Mouse (Mus musculus) liver, embryonic 14.5 days (tissue): ENCODE results near the gene Zfp609. TPM values are rescaled to one million over a fixed set of nuclear protein-coding genes. Genes with fewer than 3 reads are reported as not detected.

Experiments
- ATAC-seq: fragments of 200-750 bp; cut with Nextera tagmentation; 2 replicates; pipeline ENCODE4 v1.8.0; 2017; ENCODE audit warnings: moderate number of reproducible peaks, mild to moderate bottlenecking, moderate library complexity; ENCODE audit not compliant: insufficient read depth
- DNase-seq, 3 experiments: peaks; one replicate each; pipeline ENCODE4 v3.0.0-alpha.2; 2012 to 2013; ENCODE audit warnings: low read depth in 3 of 3, low spot score in 3 of 3
- H3K27ac ChIP-seq: fragments of 300-500 bp; sonication (generic); 2 replicates; pipeline ENCODE4 v1.5.1; 2014; ENCODE audit warnings: moderate library complexity, mild to moderate bottlenecking, control low read depth, inconsistent platforms
- H3K27me3 ChIP-seq: fragments of 300-500 bp; sonication (generic); 2 replicates; pipeline ENCODE4 v1.6.1; 2014; ENCODE audit warnings: mild to moderate bottlenecking, low read length, moderate library complexity; ENCODE audit not compliant: control insufficient read depth, insufficient read depth
- H3K36me3 ChIP-seq: fragments of 300-500 bp; sonication (generic); replicated peaks from 2 replicates; pipeline ENCODE4 v1.6.1; 2014; ENCODE audit warnings: low read depth; ENCODE audit not compliant: control insufficient read depth, insufficient read depth
- H3K4me1 ChIP-seq, 2 experiments: fragments of 200-500 bp in 1 of 2; fragments of 300-500 bp in 1 of 2; sonication (generic) in 1 of 2; replicated peaks; 2 replicates each; pipeline ENCODE4 v1.6.1; 2012 to 2014; ENCODE audit warnings: antibody characterized with exemption in 1 of 2, inconsistent platforms in 1 of 2, low read length in 1 of 2; ENCODE audit not compliant: control insufficient read depth in 2 of 2, insufficient read depth in 2 of 2
- H3K4me2 ChIP-seq: fragments of 300-500 bp; sonication (generic); 2 replicates; pipeline ENCODE4 v1.6.1; 2014; ENCODE audit warnings: low read depth, mild to moderate bottlenecking, control low read depth, moderate library complexity
- H3K4me3 ChIP-seq, 2 experiments: fragments of 200-500 bp in 1 of 2; fragments of 300-500 bp in 1 of 2; sonication (generic) in 1 of 2; 2 replicates each; pipeline ENCODE4 v1.5.1; 2012 to 2014; ENCODE audit warnings: low read depth in 2 of 2, low read length in 2 of 2, mild to moderate bottlenecking in 2 of 2, control low read depth in 1 of 2, inconsistent platforms in 1 of 2, moderate library complexity in 1 of 2; ENCODE audit not compliant: insufficient read depth in 1 of 2
- H3K9ac ChIP-seq: fragments of 300-500 bp; sonication (generic); replicated peaks from 2 replicates; pipeline ENCODE4 v1.6.1; 2014; ENCODE audit warnings: mild to moderate bottlenecking, control low read depth, moderate library complexity
- H3K9me3 ChIP-seq: fragments of 300-500 bp; sonication (generic); 2 replicates; pipeline ENCODE4 v1.6.1; 2016; ENCODE audit warnings: low read length, mixed read lengths; ENCODE audit not compliant: control insufficient read depth
- CTCF ChIP-seq: IDR thresholded peaks from 2 replicates; pipeline ENCODE4 v1.5.1; 2016; ENCODE audit warnings: antibody characterized with exemption, low read depth, control low read depth
- EP300 ChIP-seq: IDR thresholded peaks from 2 replicates; pipeline ENCODE4 v1.6.1; 2016; ENCODE audit warnings: antibody characterized with exemption, low read depth
- WGBS: fragments of 180-500 bp; shearing (Covaris S2); extraction: QIAGEN DNeasy Blood & Tissue Kit; methylation state at CpG from one replicate; pipeline ENCODE4 v1.1.7; 2014; ENCODE audit not compliant: insufficient replicate concordance; 5-methylcytosine and 5-hydroxymethylcytosine counted together
- polyA plus RNA-seq, 2 experiments: library from polyadenylated mRNA; depleted of rRNA in 1 of 2; stranded (reverse) in 1 of 2; unstranded in 1 of 2; fragments of >200 nt; fragmentation: Nextera tagmentation in 1 of 2; extraction: Ambion mirVana in 1 of 2; gene quantifications; 2 replicates each; pipeline versions ENCODE4 v1.2.1 to v1.2.3; 2012 to 2014

The Zfp609 gene
- polyA plus RNA-seq, 2 experiments = 1.1 to 2.7 TPM

DNA sequence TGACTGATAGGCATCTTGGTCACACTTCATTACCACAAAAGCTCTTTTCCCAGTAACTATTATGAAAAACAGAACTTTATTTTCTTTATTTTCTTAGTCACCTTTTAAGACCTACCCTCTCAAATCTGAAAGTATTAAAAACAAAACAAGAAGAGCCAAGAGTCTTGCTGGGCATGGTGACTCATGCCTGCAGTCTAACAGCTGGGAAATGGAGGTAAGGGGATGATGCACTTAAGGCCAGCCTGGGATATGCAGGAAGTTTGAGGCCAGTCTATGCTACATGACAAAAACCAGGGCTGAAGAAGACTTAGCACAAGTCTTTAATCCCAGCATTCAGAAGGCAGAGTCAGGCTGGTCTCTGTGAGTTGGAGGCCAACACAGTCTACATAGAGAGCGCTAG, 12.5 kb upstream of the Zfp609 start:
- Histone ChIP-seq H3K36me3 (no peaks in the 10 kb centered on the region; the same call in 1 of the 2 replicates), H3K9me3 (no peaks in the 10 kb centered on the region), H3K27ac (no peak overlapping the region), H3K9ac (no peak overlapping the region), H3K27me3 (no peaks in the 10 kb centered on the region), H3K4me1 (no peaks in the 10 kb centered on the region; a peak in 1 of 4 replicates), H3K4me3 (no peak overlapping the region), H3K4me2 (no peak overlapping the region)
- no peak for ATAC-seq
- 86% methylated on average over 1 of the region's 1 CpGs for WGBS
- TF ChIP-seq CTCF = no peak
- no peak for TF ChIP-seq EP300
- DNase-seq = no peak

DNA sequence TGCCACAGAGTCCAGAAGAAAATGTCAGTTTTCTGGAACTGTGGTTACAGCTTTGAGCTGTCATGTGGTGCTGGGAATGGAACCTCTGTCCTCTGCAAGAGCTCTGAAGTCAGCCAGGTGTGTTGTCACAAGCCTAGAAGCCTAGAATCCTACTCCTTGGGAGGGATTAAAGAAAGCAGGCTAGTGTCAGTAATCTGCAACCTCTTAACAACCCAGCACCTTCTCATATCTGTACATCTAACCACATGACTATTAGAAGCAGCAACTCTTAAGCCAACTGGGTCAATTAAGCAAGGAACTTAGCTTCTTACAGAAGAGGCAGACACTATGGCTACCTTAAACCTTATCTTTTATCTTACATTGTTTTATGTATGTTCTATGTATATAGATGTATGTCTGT, 9.6 kb upstream of the Zfp609 start:
- ATAC-seq (no peak), DNase-seq (no peak)
- Histone ChIP-seq H3K9me3 (no peaks in the 10 kb centered on the region), H3K4me1 (no peaks in the 10 kb centered on the region; a peak in 1 of 4 replicates), H3K4me3 (no peak overlapping the region), H3K36me3 (no peaks in the 10 kb centered on the region; the same call in 1 of the 2 replicates), H3K27ac (no peak overlapping the region), H3K4me2 (no peak overlapping the region), H3K27me3 (no peaks in the 10 kb centered on the region), H3K9ac (no peak overlapping the region)
- TF ChIP-seq CTCF = no peak
- TF ChIP-seq EP300 = no peak

DNA sequence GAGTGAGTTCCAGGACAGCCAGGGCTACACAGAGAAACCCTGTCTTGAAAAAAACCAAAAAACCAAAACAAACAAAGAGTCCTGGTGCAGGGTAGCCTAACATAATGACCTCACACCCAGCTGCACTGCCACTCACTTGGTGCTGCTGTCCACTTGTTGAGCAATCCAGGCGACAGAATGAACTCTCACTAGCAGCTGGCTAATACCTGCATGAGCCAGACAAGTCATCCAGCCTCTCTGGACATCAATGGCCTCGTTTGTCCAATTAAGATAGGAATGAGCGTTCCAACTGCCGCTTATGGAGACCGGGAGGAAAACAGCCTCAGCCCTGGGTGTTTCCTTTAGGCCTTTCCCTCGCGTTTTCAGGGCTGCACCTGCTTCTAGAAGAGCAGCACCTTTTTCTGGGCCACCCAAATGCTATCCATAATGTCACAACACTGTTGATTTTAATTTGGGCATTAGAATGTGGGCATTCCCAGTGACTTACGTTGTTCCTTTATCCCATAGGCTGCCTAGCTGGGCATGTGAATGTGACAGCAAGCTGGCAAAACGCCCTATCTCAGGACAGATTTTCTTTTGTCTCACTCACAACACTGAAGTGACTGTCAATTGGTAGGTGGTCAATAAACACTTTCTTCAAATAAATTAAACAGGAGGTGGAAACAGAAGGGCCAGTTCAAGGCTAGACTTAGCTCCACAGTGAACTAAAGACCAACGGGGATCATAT, 7.4 kb upstream of the Zfp609 start:
- H3K27ac ChIP-seq = no peak overlapping the region
- WGBS = 72% methylated on average over 10 of the region's 10 CpGs
- ATAC-seq = no peak

DNA sequence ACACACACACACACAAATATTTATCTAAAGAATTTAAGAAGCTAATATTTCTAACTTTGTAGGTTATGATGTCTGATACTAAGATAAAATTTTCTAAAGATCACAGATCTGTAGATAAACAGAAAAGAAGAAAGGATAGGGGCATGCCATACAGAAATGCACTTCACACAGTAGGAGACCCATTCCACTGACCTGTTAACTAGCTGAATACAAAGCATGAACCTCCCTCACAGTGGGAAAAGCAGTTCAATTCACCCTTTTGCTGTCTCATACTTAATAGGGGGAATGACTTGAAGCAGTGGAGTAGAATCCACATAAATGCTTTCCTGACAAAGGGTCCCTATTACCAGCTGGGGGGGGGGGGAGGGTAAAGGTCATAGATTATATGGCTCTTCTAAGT, 6.3 kb upstream of the Zfp609 start:
- TF ChIP-seq CTCF = no peak
- no peak for TF ChIP-seq EP300
- Histone ChIP-seq H3K9me3 (no peaks in the 10 kb centered on the region), H3K9ac (no peak overlapping the region), H3K27me3 (no peaks in the 10 kb centered on the region), H3K4me1 (peaks cover 1 to 7% of the 10 kb centered on the region in 2 experiments; a peak in 3 of 4 replicates), H3K4me2 (no peak overlapping the region), H3K36me3 (no peaks in the 10 kb centered on the region; the same call in 1 of the 2 replicates), H3K4me3 (no peak overlapping the region), H3K27ac (no peak overlapping the region)
- ATAC-seq (no peak), DNase-seq (no peak)

More for the DNA sequence above, 7.4 kb upstream of the Zfp609 start:
- Histone ChIP-seq H3K27me3 (no peaks in the 10 kb centered on the region), H3K9ac (no peak overlapping the region), H3K4me2 (no peak overlapping the region), H3K4me1 (peaks cover 0 to 4% of the 10 kb centered on the region in 2 experiments; a peak in 2 of 4 replicates), H3K9me3 (no peaks in the 10 kb centered on the region), H3K4me3 (no peak overlapping the region), H3K36me3 (no peaks in the 10 kb centered on the region; the same call in 1 of the 2 replicates)
- TF ChIP-seq EP300 (no peak), CTCF (no peak)
- no peak for DNase-seq

DNA sequence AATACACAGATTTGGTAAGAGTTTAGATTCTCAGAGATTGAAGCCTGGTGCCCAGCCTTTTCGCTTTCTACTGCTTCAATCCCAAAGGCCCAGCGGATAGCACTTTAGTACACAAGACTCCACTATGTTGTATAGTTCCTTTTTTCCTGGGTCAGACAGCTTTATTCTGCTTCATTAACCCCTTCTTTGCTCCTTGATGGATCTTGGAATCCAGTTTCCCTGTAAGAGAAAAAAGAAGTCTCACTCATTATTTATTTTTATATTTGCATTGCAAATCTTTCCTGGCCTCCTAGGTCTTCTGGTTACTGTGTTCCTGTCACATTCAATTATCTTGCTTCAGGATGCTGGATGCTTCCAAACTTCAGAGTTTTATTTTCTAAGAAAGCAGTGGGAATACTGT, 5.9 kb upstream of the Zfp609 start:
- DNase-seq (no peak), ATAC-seq (no peak)
- H3K27me3 ChIP-seq = no peaks in the 10 kb centered on the region
- H3K4me2 ChIP-seq = no peak overlapping the region
- no peak for TF ChIP-seq EP300
- no peak for TF ChIP-seq CTCF
- WGBS = 76% methylated on average over 2 of the region's 2 CpGs
- H3K9ac ChIP-seq = no peak overlapping the region
- no peaks in the 10 kb centered on the region for H3K9me3 ChIP-seq
- H3K36me3 ChIP-seq = no peaks in the 10 kb centered on the region; the same call in 1 of the 2 replicates
- H3K4me3 ChIP-seq = no peak overlapping the region
- no peak overlapping the region for H3K27ac ChIP-seq
- peaks cover 5 to 11% of the 10 kb centered on the region in 2 experiments; a peak in 3 of 4 replicates for H3K4me1 ChIP-seq
